Mouse (Mus musculus): ENCODE measurements around the gene Fads6. TPM values are rescaled to one million over a fixed set of nuclear protein-coding genes. Genes with fewer than 3 reads are reported as not detected.

Gene Fads6
- total and polyA plus RNA-seq, 2 experiments from 2014 or later = 0.34 to 2.9 TPM

DNA sequence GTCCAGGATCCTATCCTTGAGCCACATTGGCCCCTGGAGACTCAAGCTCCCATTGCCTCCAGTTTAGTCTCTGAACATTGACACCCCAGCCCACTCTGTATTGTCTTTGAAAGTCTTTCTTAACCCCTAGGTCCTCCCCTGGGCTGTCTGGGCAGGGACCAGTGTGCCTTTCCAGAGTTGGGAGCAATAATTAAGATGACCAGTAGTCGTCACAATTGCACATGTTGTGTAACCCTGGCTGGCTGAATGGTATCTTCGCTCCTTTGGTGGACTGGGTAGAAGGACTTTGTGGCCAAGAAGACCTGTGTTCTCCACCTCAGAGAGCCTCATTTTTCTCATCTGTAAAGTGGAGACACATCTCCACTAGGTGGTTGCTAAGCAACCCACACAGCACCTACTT, 16.8 kb upstream of the Fads6 start:
- Histone ChIP-seq H3K9ac (replicated peaks; ENCODE audit: low read depth, low read length) (no peak overlapping the region), H3K4me3 (ENCODE audit: low read depth, low read length) (no peak overlapping the region), H3K9me3 (replicated peaks; ENCODE audit: control insufficient read depth, low read length) (no peaks in the 10 kb centered on the region), H3K4me1 (ENCODE audit: control insufficient read depth, insufficient read depth) (no peaks in the 10 kb centered on the region), H3K27ac (ENCODE audit: low read depth) (no peak overlapping the region), H3K36me3 (replicated peaks; ENCODE audit: control insufficient read depth, insufficient read depth, low read length) (no peaks in the 10 kb centered on the region), H3K27me3 (ENCODE audit: control insufficient read depth, insufficient read depth, low read length) (peaks cover 65% of the 10 kb centered on the region), H3K4me2 (ENCODE audit: low read depth, low read length) (no peak overlapping the region)
- TF ChIP-seq CTCF (IDR thresholded peaks at IDR 0.05; ENCODE audit: low read depth) = peak; percentile 39
- no peak for TF ChIP-seq EP300 (IDR thresholded peaks at IDR 0.05; ENCODE audit: low read depth)
- 35% methylated on average over 2 of the region's 2 CpGs for WGBS
- ATAC-seq (ENCODE audit: insufficient read depth, low read depth) (no peak), DNase-seq (ENCODE audit: low spot score) (no peak)

DNA sequence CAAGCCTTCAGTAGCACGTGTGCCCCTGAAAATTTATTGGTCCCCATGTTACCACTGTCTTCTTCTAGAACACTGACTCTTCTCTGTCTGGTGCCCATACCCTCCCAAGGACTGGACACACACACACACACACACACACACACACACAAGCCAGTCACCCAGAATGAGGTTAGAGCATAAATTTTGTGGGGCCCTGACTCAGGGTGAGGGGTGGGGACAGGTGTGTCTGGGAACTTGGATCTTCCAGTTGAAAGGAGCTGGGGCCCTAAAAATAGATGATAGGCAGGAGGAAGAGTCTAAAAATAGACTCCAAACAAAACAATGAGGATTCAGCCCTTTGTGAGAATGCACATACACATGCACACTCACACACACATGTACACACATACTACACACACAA, 11.3 kb upstream of the Fads6 start:
- Histone ChIP-seq H3K27me3 (ENCODE audit: control insufficient read depth, insufficient read depth, low read length) (peaks cover 11% of the 10 kb centered on the region; the same call in 1 of the 2 replicates), H3K4me2 (ENCODE audit: low read depth, low read length) (no peak overlapping the region), H3K9me3 (replicated peaks; ENCODE audit: control insufficient read depth, low read length) (no peaks in the 10 kb centered on the region), H3K4me1 (ENCODE audit: control insufficient read depth, insufficient read depth) (0 out of 2 replicates have a peak, but pooled peaks cover 6% of the 10 kb centered on the region), H3K36me3 (replicated peaks; ENCODE audit: control insufficient read depth, insufficient read depth, low read length) (no peaks in the 10 kb centered on the region), H3K9ac (replicated peaks; ENCODE audit: low read depth, low read length) (no peak overlapping the region), H3K4me3 (ENCODE audit: low read depth, low read length) (no peak overlapping the region), H3K27ac (ENCODE audit: low read depth) (no peak overlapping the region)
- DNase-seq (ENCODE audit: low spot score) (no peak), ATAC-seq (ENCODE audit: insufficient read depth, low read depth) (no peak; the same call in 1 of the 2 replicates)
- TF ChIP-seq CTCF (IDR thresholded peaks at IDR 0.05; ENCODE audit: low read depth) = no peak
- no peak for TF ChIP-seq EP300 (IDR thresholded peaks at IDR 0.05; ENCODE audit: low read depth)
- 65% methylated on average over 1 of the region's 1 CpGs for WGBS

DNA sequence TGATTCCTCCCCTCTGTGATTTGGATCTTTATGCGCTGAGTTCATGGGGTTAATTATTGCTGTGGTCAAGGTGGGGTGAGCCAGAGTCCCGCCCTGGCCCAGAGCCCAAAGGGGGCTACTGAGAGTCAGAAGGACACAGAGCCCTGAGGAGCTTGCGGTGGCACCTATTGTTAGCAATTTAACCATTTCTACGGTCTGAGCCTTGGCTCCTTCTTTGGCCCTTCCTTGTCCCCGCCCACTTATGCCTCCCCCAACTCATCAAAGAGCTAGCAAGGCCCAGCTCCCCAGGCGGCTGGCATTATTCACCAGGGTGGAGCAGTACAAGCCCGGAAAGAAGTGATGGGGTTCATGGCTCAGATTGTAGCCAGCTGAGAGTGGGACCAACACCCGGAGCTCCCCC, 9.4 kb upstream of the Fads6 start, which contains the start of gene Otop2:
Gene Otop2, plus strand, starts transcription at position 301 of the 400 bp plus-strand sequence.
- ATAC-seq (ENCODE audit: insufficient read depth, low read depth) (no peak), DNase-seq (ENCODE audit: low spot score) (no peak)
- Histone ChIP-seq H3K4me1 (ENCODE audit: control insufficient read depth, insufficient read depth) (0 out of 2 replicates have a peak, but pooled peaks cover 6% of the 10 kb centered on the region), H3K4me3 (ENCODE audit: low read depth, low read length) (no peak within 1 kb of the TSS), H3K36me3 (replicated peaks; ENCODE audit: control insufficient read depth, insufficient read depth, low read length) (no peaks in the 10 kb centered on the region), H3K4me2 (ENCODE audit: low read depth, low read length) (no peak within 1 kb of the TSS), H3K9me3 (replicated peaks; ENCODE audit: control insufficient read depth, low read length) (no peaks in the 10 kb centered on the region), H3K27ac (ENCODE audit: low read depth) (no peak within 1 kb of the TSS), H3K9ac (replicated peaks; ENCODE audit: low read depth, low read length) (no peak within 1 kb of the TSS), H3K27me3 (ENCODE audit: control insufficient read depth, insufficient read depth, low read length) (no peaks in the 10 kb centered on the region)
- TF ChIP-seq EP300 (IDR thresholded peaks at IDR 0.05; ENCODE audit: low read depth) (no peak), CTCF (IDR thresholded peaks at IDR 0.05; ENCODE audit: low read depth) (no peak)
- WGBS = 51% methylated on average over 8 of the region's 8 CpGs

DNA sequence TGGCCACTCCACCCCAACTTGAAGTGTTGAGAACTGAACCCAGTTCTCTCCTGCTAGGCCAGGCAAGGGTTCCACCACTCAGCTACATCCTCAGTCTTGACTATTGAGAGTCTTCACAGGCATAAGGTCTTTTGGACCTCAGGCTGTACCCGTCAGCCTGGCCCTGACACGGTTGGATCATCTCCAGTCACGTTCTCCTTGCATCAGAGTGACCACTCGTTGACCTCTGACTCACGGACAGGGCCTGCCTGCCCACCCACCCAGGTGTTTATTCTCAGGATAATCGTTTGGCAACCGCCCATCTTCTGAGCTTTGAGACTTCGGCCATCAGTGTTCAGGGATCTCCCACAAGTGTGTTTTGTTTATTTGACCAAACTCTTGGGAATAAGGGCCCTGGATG, 5.7 kb upstream of the Fads6 start:
- Histone ChIP-seq H3K9me3 (replicated peaks; ENCODE audit: control insufficient read depth, low read length) (no peaks in the 10 kb centered on the region), H3K9ac (replicated peaks; ENCODE audit: low read depth, low read length) (no peak overlapping the region), H3K27me3 (ENCODE audit: control insufficient read depth, insufficient read depth, low read length) (peaks cover 3% of the 10 kb centered on the region; the same call in 1 of the 2 replicates), H3K36me3 (replicated peaks; ENCODE audit: control insufficient read depth, insufficient read depth, low read length) (no peaks in the 10 kb centered on the region), H3K4me1 (ENCODE audit: control insufficient read depth, insufficient read depth) (no peaks in the 10 kb centered on the region), H3K4me3 (ENCODE audit: low read depth, low read length) (no peak overlapping the region), H3K27ac (ENCODE audit: low read depth) (no peak overlapping the region), H3K4me2 (ENCODE audit: low read depth, low read length) (no peak overlapping the region)
- ATAC-seq (ENCODE audit: insufficient read depth, low read depth) (no peak), DNase-seq (ENCODE audit: low spot score) (no peak)
- TF ChIP-seq EP300 (IDR thresholded peaks at IDR 0.05; ENCODE audit: low read depth) = no peak
- TF ChIP-seq CTCF (IDR thresholded peaks at IDR 0.05; ENCODE audit: low read depth) = no peak
- 53% methylated on average over 8 of the region's 8 CpGs for WGBS

DNA sequence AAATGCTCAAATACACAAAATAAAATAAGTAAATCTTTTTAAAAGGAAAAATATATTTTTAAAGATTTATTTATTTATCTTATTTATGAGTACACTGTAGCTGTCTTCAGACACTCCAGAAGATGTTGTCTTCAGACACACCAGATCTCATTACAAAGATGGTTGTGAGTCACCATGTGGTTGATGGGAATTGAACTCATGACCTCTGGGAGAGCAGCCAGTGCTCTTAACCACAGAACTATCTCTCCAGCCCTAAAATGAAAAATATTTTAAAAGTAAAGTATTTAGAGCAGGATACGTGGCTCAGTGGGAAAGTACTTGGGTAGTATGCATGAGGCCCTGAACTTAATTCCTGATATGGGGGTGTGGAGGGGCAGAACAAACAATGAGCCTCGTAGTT, 3.9 kb upstream of the Fads6 start:
- Histone ChIP-seq H3K27ac (ENCODE audit: low read depth) (no peak overlapping the region), H3K36me3 (replicated peaks; ENCODE audit: control insufficient read depth, insufficient read depth, low read length) (no peaks in the 10 kb centered on the region), H3K4me2 (ENCODE audit: low read depth, low read length) (no peak overlapping the region), H3K9me3 (replicated peaks; ENCODE audit: control insufficient read depth, low read length) (no peaks in the 10 kb centered on the region), H3K4me1 (ENCODE audit: control insufficient read depth, insufficient read depth) (no peaks in the 10 kb centered on the region; the same call in 1 of the 2 replicates), H3K4me3 (ENCODE audit: low read depth, low read length) (no peak overlapping the region), H3K27me3 (ENCODE audit: control insufficient read depth, insufficient read depth, low read length) (peaks cover 12% of the 10 kb centered on the region; the same call in 1 of the 2 replicates), H3K9ac (replicated peaks; ENCODE audit: low read depth, low read length) (no peak overlapping the region)
- WGBS = 89% methylated on average over 2 of the region's 2 CpGs
- ATAC-seq (ENCODE audit: insufficient read depth, low read depth) (no peak), DNase-seq (ENCODE audit: low spot score) (no peak)
- TF ChIP-seq EP300 (IDR thresholded peaks at IDR 0.05; ENCODE audit: low read depth) (no peak), CTCF (IDR thresholded peaks at IDR 0.05; ENCODE audit: low read depth) (no peak)

DNA sequence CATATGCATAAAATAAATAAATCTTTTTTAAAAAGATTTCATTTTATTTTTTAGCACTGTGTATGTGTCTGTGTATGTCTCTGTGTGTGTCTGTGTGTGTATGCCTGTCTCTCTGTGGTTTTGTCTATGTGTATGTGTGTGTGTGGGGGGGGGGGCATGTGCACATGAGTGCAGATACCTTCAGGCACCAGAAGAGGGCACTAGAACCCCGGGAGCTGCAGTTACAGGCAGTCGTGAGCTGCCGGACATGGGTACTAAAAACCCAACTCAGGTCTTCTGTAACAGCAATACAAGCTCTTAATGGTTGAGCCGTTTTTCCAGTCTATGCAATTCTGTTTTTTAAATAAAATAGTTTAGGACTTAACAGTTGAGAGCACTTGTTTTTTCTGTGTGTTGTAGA, 3.3 kb upstream of the Fads6 start:
- no peak overlapping the region for H3K9ac ChIP-seq (replicated peaks; ENCODE audit: low read depth, low read length)
- H3K27ac ChIP-seq (ENCODE audit: low read depth) = no peak overlapping the region
- H3K27me3 ChIP-seq (ENCODE audit: control insufficient read depth, insufficient read depth, low read length) = peaks cover 14% of the 10 kb centered on the region; the same call in 1 of the 2 replicates
- no peaks in the 10 kb centered on the region for H3K36me3 ChIP-seq (replicated peaks; ENCODE audit: control insufficient read depth, insufficient read depth, low read length)
- DNase-seq (ENCODE audit: low spot score) = no peak
- WGBS = 79% methylated on average over 4 of the region's 4 CpGs
- H3K4me1 ChIP-seq (ENCODE audit: control insufficient read depth, insufficient read depth) = no peaks in the 10 kb centered on the region; the same call in 1 of the 2 replicates
- no peaks in the 10 kb centered on the region for H3K9me3 ChIP-seq (replicated peaks; ENCODE audit: control insufficient read depth, low read length)
- ATAC-seq (ENCODE audit: insufficient read depth, low read depth) = no peak
- no peak overlapping the region for H3K4me3 ChIP-seq (ENCODE audit: low read depth, low read length)
- TF ChIP-seq EP300 (IDR thresholded peaks at IDR 0.05; ENCODE audit: low read depth) = no peak
- TF ChIP-seq CTCF (IDR thresholded peaks at IDR 0.05; ENCODE audit: low read depth) = no peak
- H3K4me2 ChIP-seq (ENCODE audit: low read depth, low read length) = no peak overlapping the region

All from heart, postnatal 0 days (tissue).